Mouse (Mus musculus) right cerebral cortex, postnatal 36 days (tissue): ENCODE measurements around the gene Ccdc152.
"Not testable (repeated sequence)": the region's sequence is repeated elsewhere in the genome, so short reads cannot be mapped to it uniquely, and the experiment has no call there.

Experiments
- DNase-seq, 2 experiments: peaks; one replicate each; pipeline ENCODE4 v3.0.0; 2022; ENCODE audit warnings: low spot score in 2 of 2, mixed read lengths in 1 of 2

The Ccdc152 gene

DNA sequence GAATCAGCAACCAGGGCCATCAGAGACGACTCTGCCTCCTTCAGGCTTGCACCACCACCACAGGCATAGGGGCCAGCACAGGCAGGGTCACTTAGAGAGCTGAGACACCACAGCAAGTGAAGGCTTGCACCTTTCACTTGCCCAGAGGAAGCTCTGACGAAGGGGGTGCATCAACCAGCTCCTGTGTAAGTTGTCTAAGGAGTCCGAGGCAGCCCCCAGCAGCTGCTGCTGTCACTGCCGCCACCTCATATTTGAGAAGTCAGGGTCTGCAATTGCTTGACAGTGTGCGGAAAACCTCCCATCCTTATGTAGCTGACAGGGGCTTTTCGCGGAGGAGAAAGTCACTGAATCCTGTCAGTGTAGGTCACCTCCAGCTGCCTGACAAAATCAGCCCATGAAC is 24.1 kb downstream of the Ccdc152 start:
- no peak for DNase-seq

DNA sequence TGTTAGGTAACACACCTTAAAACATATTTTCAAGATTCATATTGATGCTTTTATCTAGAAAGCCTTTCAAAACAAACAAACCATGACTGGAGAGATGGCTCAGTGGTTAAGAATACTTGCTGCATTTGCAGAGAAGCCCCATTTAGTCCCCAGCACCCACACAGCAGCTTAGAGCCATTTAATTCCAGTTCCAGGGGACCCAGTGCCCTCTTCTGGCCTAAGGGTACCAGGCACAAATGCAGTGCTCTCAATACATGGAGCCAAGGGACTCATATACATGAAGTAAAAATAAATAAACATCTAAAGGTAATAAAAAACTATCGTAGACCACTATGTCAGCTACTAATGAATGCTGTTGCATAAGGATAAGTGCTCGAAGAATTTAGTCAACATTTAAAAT is 25.9 kb downstream of the Ccdc152 start:
- DNase-seq: no peak

DNA sequence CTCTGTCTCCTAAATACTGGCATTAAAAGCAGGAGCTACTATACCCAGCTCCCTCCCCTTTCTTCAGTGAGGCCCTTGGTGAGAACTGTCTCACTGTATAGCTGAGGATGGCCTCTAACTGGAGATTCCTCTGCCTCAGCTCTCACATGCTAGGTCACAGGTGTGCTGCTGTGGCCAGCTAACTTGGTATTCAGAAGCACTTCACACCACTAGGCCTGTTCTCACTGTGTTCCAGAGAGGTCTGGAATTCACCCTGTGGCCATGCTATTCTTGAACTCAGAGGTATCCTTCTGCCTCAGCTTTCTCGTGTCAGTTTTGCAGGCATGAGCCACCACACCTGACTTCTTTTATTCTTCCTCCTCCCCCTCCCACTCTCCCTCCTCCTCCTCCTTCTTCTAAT is 30.1 kb downstream of the Ccdc152 start:
- no peak for DNase-seq

DNA sequence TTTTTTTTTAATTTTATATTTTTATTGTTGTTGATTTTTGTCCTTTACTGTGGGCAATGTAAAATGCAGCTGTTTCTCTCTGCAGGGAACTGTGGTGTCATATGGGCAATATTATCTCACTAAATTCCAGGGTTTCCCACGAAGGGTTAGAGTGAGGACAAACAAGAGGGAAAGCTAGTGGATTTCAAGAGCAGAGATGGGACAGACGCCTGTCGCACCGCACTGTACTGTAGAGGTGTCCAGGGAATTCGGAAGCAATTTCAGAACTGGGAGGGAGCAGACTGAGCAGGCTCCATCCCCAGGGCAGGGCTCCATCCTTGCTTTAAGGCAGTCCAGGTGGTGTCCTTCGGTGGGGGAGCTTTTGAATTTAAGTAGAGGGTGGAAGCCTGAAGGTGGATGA is 32.1 kb downstream of the Ccdc152 start:
- DNase-seq: no peak

DNA sequence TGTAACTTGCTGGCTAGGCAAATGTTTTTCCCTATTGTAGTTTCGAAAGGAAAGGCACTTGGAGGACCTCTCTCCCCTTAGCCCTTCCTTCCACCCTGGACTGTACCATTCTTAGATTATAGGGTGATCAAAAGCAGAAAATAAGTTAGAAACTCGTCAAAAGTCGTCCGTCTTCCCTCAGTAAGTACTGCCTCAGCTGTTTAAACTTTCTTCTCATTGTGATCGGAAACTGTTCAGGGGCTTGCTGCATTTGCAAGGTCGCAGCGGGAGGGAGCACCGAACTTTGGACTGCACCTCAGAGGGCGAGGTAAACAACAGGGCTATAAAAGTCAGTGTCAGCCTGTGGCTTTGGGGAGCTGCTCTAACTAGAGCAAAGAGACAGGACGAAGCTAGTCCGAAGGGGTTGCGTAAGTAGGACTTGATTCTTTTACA is 32.7 kb downstream of the Ccdc152 start:
- DNase-seq: peak; percentile 13 to 15

DNA sequence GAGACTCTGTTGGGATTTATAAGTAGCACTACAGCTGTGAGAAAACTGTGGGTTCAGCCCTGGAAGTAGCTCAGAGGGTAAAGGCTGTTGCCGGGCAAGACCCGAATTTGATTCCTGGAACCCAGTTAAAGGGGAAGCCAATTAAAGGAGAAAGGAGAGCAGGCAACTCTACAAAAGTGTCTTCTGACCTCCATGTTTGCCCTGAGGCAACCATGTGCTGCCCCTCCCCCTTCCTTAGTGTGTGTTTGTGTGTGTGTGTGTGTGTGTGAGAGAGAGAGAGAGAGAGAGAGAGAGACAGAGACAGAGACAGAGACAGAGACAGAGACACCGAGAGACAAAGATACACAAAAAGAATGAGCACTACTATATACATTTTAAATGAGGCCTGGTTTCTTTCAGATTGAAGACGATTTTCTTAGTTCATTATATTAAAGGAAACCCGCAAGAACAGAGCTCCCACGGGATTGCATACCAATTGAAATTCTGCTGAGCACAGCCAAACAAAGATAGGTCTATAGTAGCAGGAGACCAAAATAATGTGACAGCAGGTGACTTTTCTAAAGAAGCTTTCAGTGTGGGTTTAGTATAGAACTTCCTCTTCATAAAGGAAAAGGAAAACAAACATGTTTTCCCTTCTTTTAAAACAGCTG is 33.2 kb downstream of the Ccdc152 start:
- no peak for DNase-seq

DNA sequence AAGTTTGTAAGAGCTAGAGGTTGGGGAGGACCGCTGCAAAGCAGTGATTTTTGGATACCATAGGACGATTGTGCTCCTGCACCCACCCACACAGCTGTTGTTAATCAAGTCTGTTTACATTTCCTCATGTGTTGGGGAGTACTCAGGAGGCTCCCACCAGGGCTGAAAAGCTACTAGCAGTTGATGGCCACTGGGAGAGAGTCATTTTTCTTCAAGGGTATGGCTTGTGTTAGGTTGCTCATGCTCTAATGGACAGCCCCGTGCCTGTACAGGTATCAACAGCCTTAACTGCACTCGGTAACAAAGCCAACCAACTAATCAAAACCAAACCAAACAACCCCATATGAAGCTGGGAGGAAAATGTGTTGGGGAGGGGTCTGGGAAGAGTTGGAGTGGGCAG is 33.8 kb downstream of the Ccdc152 start:
- no peak for DNase-seq

DNA sequence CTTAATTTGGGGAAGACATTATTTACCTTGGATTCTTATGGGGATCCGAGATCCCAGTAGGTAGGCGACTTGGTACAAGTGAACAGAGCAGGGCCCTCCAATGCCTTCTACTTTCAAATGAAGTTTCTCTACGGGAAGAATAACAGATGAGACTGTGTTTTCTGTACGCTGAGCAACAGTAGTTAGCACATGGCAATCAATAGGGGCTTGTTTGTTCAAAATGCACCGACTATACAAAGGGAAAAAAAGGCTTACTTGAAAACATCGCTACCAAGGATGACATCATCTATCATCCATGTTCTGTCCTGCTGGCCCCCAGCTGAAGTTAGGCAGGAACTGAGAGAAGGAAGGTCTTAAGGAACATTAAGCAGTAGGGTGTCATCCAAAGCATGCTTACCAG is 35.1 kb downstream of the Ccdc152 start, which contains the start of gene Selenop:
Gene Selenop (plus strand): TSS at position 301 of the 400 bp plus-strand sequence.
- no peak for DNase-seq

DNA sequence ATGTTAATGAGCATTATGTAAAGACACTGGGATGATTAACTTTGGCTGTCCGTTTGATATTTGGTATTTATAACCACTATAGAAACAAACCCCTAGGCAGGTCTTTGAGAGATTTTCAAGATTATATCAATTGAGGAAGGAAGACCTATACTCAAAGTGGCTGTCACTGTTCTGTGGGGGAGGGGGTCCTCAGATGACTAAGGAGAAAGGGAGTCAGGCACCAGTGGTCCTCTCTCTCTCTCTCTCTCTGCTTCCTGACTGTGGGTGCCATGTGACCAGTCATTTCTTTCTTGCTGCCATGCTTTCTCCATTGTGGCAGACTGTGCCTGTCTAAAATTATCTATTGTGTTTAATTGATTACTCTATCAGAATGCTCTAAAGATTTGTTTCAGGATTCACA is 38.5 kb downstream of the Ccdc152 start:
- DNase-seq: no peak

DNA sequence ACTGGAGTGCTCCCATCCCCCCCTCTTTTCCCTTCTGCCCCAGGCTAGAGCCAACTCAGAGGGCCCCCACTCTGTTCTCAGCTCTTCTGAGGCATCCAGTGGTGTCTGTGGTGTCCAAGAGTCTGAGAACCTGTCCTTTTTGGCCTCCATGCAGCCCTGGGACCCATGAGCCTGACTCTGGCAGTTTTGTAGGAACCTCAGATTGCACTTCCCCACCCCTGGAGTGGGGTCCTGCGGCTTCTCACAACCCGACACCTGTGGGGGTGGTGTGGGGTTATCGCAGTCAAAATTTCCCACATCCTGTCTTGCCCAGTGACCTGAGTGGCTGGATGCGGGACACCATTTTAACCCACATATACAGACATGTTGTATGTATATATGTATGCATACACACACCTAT is 39.0 kb downstream of the Ccdc152 start:
- no peak for DNase-seq

DNA sequence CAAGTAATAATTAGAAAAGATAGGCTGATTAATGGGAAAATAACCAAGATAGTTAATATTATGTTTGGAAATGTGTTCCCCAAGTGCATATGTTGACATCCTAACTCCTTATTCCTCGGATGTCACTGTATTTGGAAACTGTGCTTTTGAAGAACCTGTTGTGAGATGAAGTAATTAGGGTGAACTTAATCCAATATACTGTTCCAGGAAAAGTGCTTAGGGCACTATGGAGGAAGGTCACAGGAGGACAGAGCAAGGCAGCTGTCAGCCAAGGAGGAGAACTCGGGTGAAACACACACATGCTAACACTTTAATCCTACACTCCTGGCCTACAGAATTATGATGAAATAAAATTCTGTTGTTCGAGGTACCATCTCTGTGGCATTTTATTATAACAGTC is 40.4 kb downstream of the Ccdc152 start:
- no peak for DNase-seq

DNA sequence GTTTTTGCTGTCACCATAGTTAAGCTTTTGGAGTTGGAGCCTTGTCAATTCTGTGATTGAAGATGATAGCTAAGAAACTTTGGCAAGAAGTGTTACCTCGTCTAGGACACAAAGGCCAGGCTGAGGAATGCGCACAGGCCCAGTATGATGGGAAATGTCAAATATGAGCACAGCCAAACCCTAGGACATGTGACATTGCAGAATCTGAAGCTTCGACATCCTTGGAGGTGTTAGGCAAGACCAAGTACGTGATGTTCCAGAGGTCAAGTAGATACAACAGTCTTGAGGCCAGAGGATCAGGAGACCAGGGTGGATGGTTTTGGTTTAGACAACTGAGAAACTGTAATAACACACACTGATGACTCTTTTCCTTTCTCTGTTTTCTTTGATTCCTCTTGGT is 43.0 kb downstream of the Ccdc152 start:
- DNase-seq: no peak

DNA sequence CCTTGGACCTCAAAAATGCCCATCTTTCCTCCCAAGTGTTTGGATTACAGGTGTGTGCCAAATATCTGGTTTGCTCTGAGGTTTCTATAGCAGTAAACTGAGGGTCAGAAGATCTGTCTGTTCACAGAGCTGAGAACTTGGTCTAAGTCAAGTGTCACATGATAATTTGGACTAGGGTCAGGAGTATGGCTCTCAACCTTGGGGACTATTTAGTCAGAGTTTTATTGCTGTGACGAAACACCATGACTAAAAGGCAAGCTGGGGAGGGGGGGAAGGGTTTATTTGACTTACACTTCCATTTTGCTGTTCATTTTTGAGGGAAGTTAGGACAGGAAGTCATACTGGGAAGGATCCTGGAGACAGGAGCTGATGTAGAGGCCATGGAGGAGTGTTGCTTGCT is 44.3 kb downstream of the Ccdc152 start:
- DNase-seq: no peak

DNA sequence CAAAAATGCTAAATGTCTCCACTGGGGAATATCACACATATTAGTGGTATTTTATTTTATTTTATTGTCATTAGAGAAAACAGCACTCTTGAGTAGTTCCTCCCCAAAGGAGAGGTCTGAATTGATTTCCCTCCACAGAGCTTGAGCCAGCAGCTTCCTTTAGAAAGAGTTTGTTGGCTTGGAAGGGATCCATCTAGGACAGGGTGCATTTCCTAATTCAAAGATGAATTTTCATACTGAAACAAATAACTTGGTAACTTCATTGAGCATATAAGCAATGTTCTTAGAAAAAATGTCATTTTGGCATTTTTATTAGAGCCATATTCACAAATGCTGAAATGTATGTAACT is 51.6 kb downstream of the Ccdc152 start:
- no peak for DNase-seq

DNA sequence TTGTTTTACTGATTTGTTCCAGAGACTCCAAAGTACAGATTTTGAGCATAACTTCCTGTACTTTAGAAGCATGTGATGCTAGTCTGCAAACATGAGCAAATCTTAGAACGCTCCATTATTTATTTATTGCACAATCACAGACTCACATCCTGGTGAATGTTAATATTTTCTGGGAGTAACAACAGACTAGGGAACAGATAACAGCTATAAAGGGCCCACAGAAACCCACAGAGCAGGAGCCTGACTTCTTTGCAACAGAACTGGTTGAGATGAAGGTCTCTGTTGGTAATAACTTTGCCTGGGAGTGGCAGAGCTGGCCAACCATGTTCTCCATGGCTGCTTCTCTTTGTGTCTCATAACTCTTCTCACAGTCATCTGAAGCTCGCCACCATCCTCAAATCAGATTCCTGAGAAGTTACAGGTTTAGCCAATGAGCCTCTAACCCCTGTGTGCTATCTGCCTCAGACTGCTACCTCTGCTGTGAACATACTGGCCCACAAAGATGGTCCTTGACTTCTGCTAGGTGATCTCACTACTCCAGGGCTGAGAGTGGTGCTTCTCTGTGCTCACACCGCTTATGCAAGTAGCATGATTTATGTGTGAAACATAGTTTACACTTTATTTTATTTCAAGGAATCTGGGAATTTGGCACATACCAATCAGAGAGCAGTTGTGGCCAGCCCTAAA is 52.2 kb downstream of the Ccdc152 start:
- DNase-seq: no peak

DNA sequence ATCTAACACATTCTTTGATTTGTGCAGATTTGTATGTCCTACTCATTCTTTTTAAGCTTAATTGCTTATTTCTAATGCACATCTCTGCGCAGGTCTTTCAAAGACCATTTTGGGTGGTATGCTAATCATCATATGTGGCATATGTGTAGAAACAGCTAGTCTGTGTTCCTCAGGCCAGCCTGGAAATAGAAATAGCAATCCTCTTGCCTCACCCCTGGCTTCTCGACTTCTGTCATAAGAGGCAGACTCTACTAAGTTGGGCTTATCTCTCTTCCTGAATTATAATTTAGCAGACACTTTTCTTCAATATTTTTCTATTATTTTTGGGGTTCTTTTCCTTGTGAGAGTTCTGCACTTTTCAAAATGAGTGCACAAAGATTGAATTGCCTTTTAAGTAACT is 52.7 kb downstream of the Ccdc152 start:
- DNase-seq: no peak

DNA sequence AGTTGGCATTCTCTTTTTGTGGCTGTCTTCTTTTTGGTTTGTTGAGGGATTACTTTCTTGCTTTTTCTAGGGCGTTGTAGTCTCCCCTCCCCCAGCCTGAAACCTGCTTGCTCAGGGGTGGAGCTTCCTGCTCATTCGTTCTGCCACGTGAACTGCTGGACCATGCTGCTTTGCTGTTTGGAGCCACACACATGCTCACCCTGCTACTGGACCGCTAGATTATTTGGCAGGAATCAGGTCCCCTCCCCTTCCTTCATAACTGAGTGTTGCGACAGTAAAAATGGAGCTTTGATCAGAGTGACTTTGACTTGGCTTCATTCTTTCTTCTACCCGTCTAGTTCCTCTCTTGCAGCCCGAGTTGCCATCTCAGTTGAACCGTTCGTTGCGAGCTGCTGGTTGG is 58.3 kb downstream of the Ccdc152 start:
- DNase-seq: not testable (repeated sequence)

DNA sequence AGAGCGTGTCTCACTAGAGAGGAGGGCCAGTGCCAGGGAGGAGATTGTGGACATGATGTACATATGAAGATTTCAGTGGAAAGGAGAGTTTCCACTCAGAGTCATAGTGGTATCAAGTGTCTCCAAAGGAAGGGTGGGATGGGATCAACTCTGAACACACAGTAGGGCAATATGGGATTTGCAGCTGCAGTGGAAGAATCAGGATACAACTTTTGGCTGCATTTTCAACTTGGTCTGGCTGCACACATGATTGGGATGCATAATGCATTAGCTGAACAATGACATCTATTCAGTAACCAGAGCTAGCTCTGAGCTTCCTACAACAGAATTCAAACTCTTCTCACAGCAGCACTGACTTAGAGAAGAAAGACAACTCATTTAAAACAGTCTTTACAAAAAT is 65.4 kb downstream of the Ccdc152 start:
- peak in 1 of 2 experiments; percentile 4 for DNase-seq

DNA sequence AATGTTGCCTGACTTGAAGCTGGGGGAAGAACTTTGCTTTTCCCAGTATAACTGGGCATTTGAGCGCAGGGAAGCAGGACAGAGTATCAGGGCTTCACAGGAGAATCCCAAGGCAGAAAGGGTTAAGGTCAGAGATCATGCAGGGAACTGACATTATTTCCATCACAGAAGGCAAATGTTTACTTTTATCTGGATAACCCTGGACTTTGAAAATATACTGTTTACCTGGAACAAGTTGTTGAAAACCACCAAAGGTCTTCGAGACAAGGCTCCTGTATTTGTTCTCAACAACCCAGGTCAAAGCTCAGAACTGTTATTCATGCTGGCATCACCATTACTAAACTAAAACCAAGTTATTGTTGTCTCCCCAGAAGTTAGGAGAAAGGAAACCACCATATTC is 67.0 kb downstream of the Ccdc152 start:
- no peak for DNase-seq

DNA sequence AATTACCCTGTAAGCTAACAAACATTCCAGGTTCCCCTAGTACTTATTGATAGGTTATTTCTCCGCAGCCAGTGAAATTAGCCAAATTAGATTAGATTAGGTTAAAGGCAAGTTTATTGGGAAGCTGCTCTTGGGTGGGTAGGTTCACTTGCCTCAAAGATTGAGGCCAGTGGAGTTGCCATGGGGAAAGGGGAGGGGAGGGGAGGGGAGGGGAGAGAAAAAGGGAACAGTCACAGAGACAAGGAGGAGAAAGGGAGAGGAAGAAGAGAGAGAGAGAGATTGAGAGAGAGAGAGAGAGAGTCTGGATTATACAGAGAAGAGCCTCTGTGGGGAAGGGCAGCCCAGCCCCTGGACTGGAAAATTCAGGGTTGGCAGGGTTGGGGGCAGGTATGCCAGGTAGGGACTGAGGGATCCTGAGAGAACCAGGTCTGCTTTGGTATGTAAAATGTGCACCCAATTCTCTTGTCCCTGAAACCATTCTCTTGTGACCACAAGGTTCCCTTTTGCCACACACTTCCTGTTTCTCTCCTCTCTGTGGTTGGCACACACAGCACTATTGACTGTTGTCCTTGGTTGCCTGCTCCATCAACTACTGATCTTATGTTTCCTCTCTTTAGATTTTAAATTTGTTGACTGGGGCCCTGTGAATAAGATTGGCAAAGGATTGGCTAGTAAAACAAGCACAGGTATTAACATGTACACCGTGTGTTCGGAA is 69.3 kb downstream of the Ccdc152 start:
- no peak for DNase-seq

DNA sequence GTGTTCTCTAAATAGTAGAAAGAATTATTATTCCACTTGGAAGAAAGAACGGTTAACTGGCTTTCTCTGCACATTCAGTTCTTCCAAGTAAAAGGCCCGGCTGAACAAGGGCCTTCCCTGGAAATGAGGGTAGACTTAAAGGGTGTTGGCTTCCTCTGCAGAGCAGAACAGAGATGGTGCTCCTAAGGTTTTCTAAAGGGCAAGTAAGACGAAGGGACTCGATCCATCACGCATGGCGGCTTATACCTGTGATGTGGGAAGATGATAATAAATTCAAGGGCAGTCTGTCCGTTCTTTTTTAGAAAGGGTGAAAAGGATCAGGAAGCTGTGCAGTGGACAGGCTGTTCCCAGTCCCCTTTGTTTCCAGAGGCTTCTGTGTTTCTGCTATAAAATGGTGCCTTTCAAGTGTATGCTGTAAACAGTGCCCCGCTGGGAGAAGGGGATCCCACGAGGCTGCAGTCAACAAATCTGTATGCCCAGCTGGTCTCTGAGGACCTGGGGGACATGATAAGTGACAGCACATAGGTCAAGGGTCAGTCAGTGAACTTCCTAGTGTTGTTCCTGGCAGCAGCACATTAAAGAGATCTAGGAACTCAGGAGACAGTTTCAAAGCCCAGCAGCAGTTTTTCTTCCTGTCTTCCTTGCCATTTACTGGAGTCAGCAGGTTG is 71.0 kb downstream of the Ccdc152 start:
- DNase-seq: peak; percentile 8 to 19

DNA sequence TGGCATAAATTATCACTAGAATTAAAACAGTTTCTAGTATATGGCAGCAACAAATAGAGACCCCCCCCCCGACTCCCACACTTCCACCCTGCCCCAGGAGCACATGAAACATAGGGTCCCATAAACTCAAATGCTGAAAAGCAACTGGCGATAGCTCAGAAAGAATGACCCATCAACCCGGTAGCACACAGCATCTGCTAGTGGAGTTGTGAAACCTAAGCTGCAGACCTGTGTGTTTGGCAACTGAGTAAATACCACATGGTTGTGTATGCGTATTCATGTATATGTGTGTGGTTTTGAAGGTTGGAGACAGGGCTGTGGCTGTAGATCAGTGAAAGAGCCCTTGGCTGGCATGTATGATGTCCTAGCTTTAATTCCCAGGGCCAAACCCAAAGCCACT is 72.3 kb downstream of the Ccdc152 start:
- DNase-seq: no peak
